ENCODE assay signal across 10 mouse cellular contexts in the genomic region with DNA sequence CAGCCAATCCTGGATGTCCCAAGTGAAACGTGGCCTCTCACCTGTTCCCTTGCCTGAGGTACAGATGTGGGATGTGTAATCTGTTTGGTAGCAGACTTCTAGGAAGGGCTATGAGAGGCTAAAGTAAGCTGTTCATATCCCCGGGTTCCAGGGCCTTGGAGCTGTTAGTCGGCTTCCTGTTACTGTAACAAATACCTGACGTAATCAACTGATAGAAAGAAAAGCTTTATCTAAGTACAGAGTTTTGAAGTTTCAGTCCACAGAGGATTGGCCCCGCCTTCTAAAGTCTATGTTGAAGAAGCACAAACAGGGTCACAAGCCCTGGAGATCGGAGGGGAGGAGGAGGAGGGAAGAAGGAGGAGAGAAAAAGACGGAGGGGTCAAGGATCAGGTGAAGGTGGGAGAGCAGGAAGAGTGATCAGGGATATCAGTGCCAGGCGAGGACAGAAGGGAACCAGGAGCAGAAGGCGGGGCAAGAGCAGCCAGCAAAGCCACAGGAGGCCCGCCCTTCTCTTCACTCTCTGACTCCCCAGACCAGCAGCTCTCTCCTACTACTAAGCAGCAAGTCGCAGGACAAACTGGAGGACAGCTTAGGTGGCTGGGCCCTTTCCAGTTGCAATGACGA.
A peak's percentile ranks its signal among the peaks of the same experiment; 100 is the strongest.
DNase-seq lines count a peak whose midpoint lies in the region; ATAC-seq lines count a peak whose summit lies in the region.
"Had no signal": no experiment of that assay in that cellular context is flagged by ENCODE, and none has a peak within 500 bp of the region (broad histone marks: within the 10 kb centered on the region; RNA-seq: fewer than 3 reads in every experiment).

No protein-coding gene starts in this region.

- no peak for ATAC-seq in limb, embryonic 13.5 days (ENCODE audit: low FRiP score, low read depth)
- peak; percentile 91 for ATAC-seq in intestine, embryonic 16.5 days
- peak; percentile 54 for ATAC-seq in megakaryocyte progenitor cell, adult 5-6 weeks (replicated peaks; ENCODE audit: poor library complexity)

- WGBS in limb, embryonic 13.5 days: 40% methylated on average over 12 of the region's 12 CpGs
- 35% methylated on average over 12 of the region's 12 CpGs for WGBS in limb, embryonic 10.5 days
- WGBS in intestine, embryonic 16.5 days: 39% methylated on average over 12 of the region's 12 CpGs

- no peaks in the 10 kb centered on the region for H3K27me3 ChIP-seq in limb, embryonic 13.5 days
- no peaks in the 10 kb centered on the region for H3K27me3 ChIP-seq in limb, embryonic 10.5 days (ENCODE audit: low read depth, poor library complexity, severe bottlenecking)
- no peaks in the 10 kb centered on the region for H3K27me3 ChIP-seq in intestine, embryonic 16.5 days (replicated peaks; ENCODE audit: control insufficient read depth, insufficient read depth, low read length)

- DNase-seq in limb, embryonic 10.5 days (ENCODE audit: low spot score): no peak
- DNase-seq in cerebellum, adult 8-10 months: peak; percentile 5
- no peak for DNase-seq in adrenal gland, postnatal 36 days
- DNase-seq in frontal cortex, postnatal 14 days (ENCODE audit: low spot score in 2 of 2): no peak
- DNase-seq: midbrain, embryonic 14.5 days had no signal

- 0 out of 2 replicates have a peak overlapping the region, but pooled peaks have one; percentile 4 for H3K4me2 ChIP-seq in limb, embryonic 13.5 days (replicated peaks)
- H3K4me2 ChIP-seq in intestine, embryonic 16.5 days (ENCODE audit: low read depth, low read length): peak overlapping the region; percentile 33

- no peak overlapping the region for H3K9ac ChIP-seq in limb, embryonic 13.5 days
- H3K9ac ChIP-seq in intestine, embryonic 16.5 days (ENCODE audit: low read depth, low read length): peak overlapping the region; percentile 38; the same call in 1 of the 2 replicates

- H3K4me1 ChIP-seq in limb, embryonic 13.5 days: peaks cover 11% of the 10 kb centered on the region; the same call in 1 of the 2 replicates
- peaks cover 7% of the 10 kb centered on the region for H3K4me1 ChIP-seq in limb, embryonic 10.5 days
- H3K4me1 ChIP-seq in intestine, embryonic 16.5 days (ENCODE audit: control insufficient read depth, insufficient read depth, low read length): 0 out of 2 replicates have a peak, but pooled peaks cover 2% of the 10 kb centered on the region

- no peak overlapping the region for H3K4me3 ChIP-seq in limb, embryonic 13.5 days
- H3K4me3 ChIP-seq in limb, embryonic 10.5 days: no peak overlapping the region
- H3K4me3 ChIP-seq in intestine, embryonic 16.5 days (ENCODE audit: low read length): no peak overlapping the region
- H3K4me3 ChIP-seq: hindbrain, embryonic 10.5 days had no signal

- H3K9me3 ChIP-seq in limb, embryonic 13.5 days: no peaks in the 10 kb centered on the region
- no peaks in the 10 kb centered on the region for H3K9me3 ChIP-seq in limb, embryonic 10.5 days (replicated peaks)
- no peaks in the 10 kb centered on the region for H3K9me3 ChIP-seq in intestine, embryonic 16.5 days (ENCODE audit: control insufficient read depth, low read length)
- H3K9me3 ChIP-seq: G1E; hindbrain, embryonic 10.5 days had no signal

- no peak overlapping the region for H3K27ac ChIP-seq in limb, embryonic 13.5 days
- no peak overlapping the region for H3K27ac ChIP-seq in limb, embryonic 10.5 days
- peak overlapping the region; percentile 52; the same call in 1 of the 2 replicates for H3K27ac ChIP-seq in intestine, embryonic 16.5 days (ENCODE audit: low read length)
- H3K27ac ChIP-seq: hindbrain, embryonic 10.5 days had no signal

- no peaks in the 10 kb centered on the region for H3K36me3 ChIP-seq in limb, embryonic 13.5 days
- H3K36me3 ChIP-seq in limb, embryonic 10.5 days: no peaks in the 10 kb centered on the region
- no peaks in the 10 kb centered on the region for H3K36me3 ChIP-seq in intestine, embryonic 16.5 days (ENCODE audit: control insufficient read depth, insufficient read depth, low read length)
- H3K36me3 ChIP-seq: G1E; hindbrain, embryonic 10.5 days had no signal
